Mouse (Mus musculus) kidney, adult 2 months (tissue): ENCODE measurements around the gene Tbc1d10a. TPM values are rescaled to one million over a fixed set of nuclear protein-coding genes. Genes with fewer than 3 reads are reported as not detected.

Experiments
- DNase-seq: peaks from one replicate; pipeline ENCODE4 v3.0.0; 2021
- H3K27ac ChIP-seq: fragments of 200-500 bp; 2 replicates; pipeline ENCODE4 v1.5.1; 2012; ENCODE audit warnings: low read depth, low read length, control low read depth, inconsistent platforms; ENCODE audit not compliant: insufficient read depth
- H3K27me3 ChIP-seq: fragments of 200-500 bp; replicated peaks from 2 replicates; pipeline ENCODE4 v1.6.1; 2012; ENCODE audit warnings: mild to moderate bottlenecking, moderate library complexity, low read length, inconsistent platforms; ENCODE audit not compliant: control insufficient read depth, insufficient read depth
- H3K36me3 ChIP-seq: fragments of 200-500 bp; 2 replicates; pipeline ENCODE4 v1.6.1; 2012; ENCODE audit warnings: mild to moderate bottlenecking, moderate library complexity, low read length, inconsistent platforms; ENCODE audit not compliant: control insufficient read depth, insufficient read depth
- H3K4me1 ChIP-seq: fragments of 200-500 bp; 2 replicates; pipeline ENCODE4 v1.6.1; 2011; ENCODE audit warnings: low read length; ENCODE audit not compliant: control insufficient read depth, insufficient read depth
- H3K4me3 ChIP-seq: fragments of 200-500 bp; 2 replicates; pipeline ENCODE4 v1.5.1; 2011; ENCODE audit warnings: mild to moderate bottlenecking, low read depth, low read length, control low read depth; ENCODE audit not compliant: insufficient read depth
- CTCF ChIP-seq: fragments of 200-500 bp; conservative IDR thresholded peaks from 2 replicates; pipeline ENCODE4 v1.5.1; 2011; ENCODE audit warnings: low read depth, mild to moderate bottlenecking, control low read depth, low read length, moderate library complexity, mixed read lengths; ENCODE audit not compliant: insufficient read depth, insufficient read length
- POLR2A ChIP-seq: fragments of 200-500 bp; IDR thresholded peaks from one replicate; pipeline ENCODE4 v1.6.1; 2011; ENCODE audit warnings: low read depth, low read length, control low read depth
- WGBS: fragments of 180-500 bp; shearing (Covaris S2); methylation state at CpG from one replicate; pipeline ENCODE4 v1.1.7; 2018; 5-methylcytosine and 5-hydroxymethylcytosine counted together
- polyA plus RNA-seq: library from polyadenylated mRNA; depleted of rRNA; stranded (reverse); fragments of >200 nt; gene quantifications from 2 replicates; pipeline ENCODE4 v1.2.3, GENCODE M21; 2012

Gene Tbc1d10a
- polyA plus RNA-seq, 1 experiment, result 91.4 TPM

DNA sequence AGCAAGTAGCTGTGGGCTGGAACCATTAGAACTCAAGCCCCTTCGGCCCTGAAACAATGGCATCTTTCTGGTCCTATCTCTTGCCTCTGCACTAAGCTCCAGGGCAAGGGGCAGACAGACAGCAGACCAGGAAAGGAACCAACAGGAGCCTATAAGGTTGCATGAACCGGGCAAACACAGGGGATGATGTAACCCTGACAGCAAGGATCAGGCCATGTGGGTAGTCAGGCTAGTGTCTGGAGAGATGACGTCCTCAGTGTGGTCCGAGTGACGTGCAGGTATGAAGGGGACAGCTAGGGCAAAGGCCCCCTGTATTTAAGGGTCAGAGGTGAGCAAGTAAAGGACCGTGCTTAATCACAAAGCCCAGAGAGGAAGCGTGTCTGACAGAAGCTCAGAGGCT is 63.7 kb downstream of the Tbc1d10a start:
- WGBS, result 82% methylated on average over 7 of the region's 7 CpGs
- no peaks in the 10 kb centered on the region for H3K36me3 ChIP-seq
- H3K4me3 ChIP-seq, result no peak overlapping the region
- no peak for DNase-seq
- H3K27me3 ChIP-seq, result no peaks in the 10 kb centered on the region
- TF ChIP-seq CTCF, result no peak
- no peak for TF ChIP-seq POLR2A
- no peak overlapping the region for H3K27ac ChIP-seq
- no peaks in the 10 kb centered on the region for H3K4me1 ChIP-seq

DNA sequence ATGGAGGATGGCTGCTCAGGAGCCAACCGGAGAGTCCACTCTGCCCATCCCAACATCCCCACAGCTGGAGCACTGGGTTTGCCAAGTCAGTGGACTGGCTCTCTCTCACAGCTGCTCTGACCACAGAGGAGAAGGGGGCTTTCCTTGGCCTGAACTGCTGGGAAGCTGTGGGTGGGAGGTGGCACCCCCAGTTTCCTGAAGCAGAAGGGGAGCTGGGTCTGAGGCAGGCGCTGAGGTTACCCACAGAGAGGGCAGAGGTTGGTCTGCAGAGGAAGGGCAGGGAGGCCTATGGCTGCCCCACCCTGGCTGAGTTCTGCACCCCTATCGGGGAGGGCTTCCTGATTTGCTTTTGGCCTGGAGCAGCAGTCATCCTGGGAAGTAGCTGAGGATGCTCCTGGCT is 64.8 kb downstream of the Tbc1d10a start:
- Histone ChIP-seq H3K27ac (no peak overlapping the region), H3K36me3 (no peaks in the 10 kb centered on the region), H3K4me1 (no peaks in the 10 kb centered on the region), H3K27me3 (no peaks in the 10 kb centered on the region), H3K4me3 (no peak overlapping the region)
- no peak for DNase-seq
- TF ChIP-seq CTCF (no peak), POLR2A (no peak)
- WGBS, result 74% methylated on average over 3 of the region's 3 CpGs

DNA sequence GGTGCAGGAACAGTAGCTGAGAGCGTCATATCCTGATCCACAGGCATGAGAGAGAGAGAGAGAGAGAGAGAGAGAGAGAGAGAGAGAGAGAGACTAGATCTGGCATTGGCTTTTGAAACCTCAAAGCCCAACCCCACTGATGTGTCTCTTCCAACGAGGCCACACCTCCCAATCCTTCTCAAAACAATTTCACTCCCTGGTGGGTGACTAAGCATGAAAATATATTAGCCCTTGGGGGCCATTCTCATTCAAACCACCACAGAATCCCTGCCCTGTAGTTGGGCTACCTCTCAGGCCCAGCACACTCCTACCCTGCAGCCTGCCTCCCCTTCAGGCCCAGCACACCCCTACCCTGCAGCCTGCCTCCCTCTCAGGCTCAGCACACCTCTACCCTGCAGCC is 66.3 kb downstream of the Tbc1d10a start:
- Histone ChIP-seq H3K27ac (no peak overlapping the region), H3K4me3 (no peak overlapping the region), H3K27me3 (no peaks in the 10 kb centered on the region), H3K36me3 (no peaks in the 10 kb centered on the region), H3K4me1 (0 out of 2 replicates have a peak, but pooled peaks cover 4% of the 10 kb centered on the region)
- 83% methylated on average over 2 of the region's 2 CpGs for WGBS
- no peak for TF ChIP-seq CTCF
- no peak for DNase-seq

DNA sequence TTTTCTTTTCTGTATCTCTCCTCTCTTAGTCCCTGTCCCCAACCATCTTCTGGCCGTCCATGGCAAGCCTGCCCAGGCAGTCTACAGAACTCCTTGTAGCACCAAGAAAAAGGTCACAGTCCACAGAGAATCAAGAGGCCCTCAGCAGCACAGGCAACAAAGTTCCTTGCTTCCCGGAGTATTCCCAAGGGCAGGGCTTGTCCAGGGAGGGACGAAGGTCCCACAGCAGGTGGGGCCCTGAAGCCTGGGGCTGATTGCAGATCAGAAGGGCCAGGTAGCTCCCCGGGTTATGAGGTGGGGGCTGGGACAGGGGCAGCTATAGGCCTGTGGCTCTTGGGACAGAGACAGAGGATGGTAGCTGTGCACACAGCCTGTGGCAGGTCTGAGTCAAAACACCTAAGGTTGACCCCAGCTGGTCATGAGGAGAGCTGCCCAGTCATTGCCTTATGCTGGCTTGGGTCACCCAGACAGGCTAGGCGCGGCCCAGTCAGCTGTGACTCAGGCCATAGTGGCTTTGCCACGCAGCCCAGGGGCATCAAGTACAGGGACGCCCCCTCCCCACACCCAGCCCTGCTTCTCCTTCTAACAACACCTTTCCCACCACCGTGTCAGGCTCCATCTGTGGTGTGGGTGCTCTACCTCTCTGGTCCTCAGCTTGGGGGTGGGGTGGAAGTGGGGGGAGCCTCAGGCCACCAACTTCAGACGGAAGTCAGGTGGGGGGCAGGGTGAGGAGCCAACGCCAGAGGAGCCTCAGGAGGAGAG is 70.4 kb downstream of the Tbc1d10a start, which contains the start of gene Lif:
Gene Lif (plus strand): TSS at position 712 of the 762 bp plus-strand sequence.
- peak; percentile 69 for DNase-seq
- no peaks in the 10 kb centered on the region for H3K36me3 ChIP-seq
- WGBS, result 47% methylated on average over 11 of the region's 11 CpGs
- H3K27ac ChIP-seq, result no peak within 1 kb of the TSS
- peaks cover 6% of the 10 kb centered on the region for H3K4me1 ChIP-seq
- TF ChIP-seq CTCF, result no peak
- no peak for TF ChIP-seq POLR2A
- H3K27me3 ChIP-seq, result no peaks in the 10 kb centered on the region
- no peak within 1 kb of the TSS for H3K4me3 ChIP-seq

DNA sequence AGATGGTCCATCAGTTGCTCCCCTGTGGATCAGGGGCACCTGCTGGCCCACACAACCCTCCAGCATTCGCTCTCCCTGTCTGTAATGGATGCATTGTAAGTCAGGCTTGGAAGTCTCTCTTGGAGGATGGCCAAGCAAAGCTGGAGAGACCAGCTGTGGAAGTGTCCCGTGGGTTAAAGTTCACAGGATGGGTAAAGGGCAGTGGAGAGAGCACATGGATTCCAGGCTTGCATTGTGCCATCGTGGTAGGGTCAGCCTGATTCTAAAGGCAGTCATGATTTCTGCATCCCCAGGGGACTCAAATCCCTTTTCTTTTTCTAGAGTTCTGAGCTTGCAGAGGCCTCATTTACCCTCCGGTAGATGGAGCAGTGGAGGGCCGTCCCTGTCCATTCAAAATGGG is 71.2 kb downstream of the Tbc1d10a start:
- H3K27ac ChIP-seq, result no peak overlapping the region
- H3K27me3 ChIP-seq, result no peaks in the 10 kb centered on the region
- DNase-seq, result peak; percentile 93
- H3K4me3 ChIP-seq, result no peak overlapping the region
- WGBS, result 37% methylated on average over 5 of the region's 5 CpGs
- no peak for TF ChIP-seq POLR2A
- TF ChIP-seq CTCF, result no peak
- H3K4me1 ChIP-seq, result peaks cover 6% of the 10 kb centered on the region
- no peaks in the 10 kb centered on the region for H3K36me3 ChIP-seq

DNA sequence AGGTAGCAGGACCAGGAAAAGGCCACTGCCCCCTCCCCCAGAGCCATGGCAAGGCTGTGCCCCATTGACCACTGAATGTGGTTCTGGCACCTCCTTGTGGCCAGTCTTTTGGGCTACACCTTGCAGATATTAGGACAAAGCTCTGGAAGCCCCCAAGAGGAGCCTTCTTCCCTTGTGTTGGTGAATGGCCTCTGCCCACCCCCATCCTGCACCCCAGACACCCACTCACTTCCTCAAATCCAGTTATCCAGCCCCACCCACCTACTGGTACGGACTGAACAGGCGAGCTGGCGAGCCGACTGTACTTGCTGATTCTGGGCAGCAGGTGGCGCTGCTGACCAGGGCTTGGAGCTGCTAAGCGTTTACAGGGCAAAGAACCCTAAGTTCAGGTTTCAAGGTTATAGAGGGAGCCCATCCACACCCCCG is 72.1 kb downstream of the Tbc1d10a start:
- H3K4me1 ChIP-seq, result peaks cover 12% of the 10 kb centered on the region
- H3K27me3 ChIP-seq, result no peaks in the 10 kb centered on the region
- peak; percentile 84 for DNase-seq
- H3K4me3 ChIP-seq, result no peak overlapping the region
- WGBS, result 0% methylated on average over 7 of the region's 7 CpGs
- H3K27ac ChIP-seq, result no peak overlapping the region
- no peaks in the 10 kb centered on the region for H3K36me3 ChIP-seq
- TF ChIP-seq POLR2A, result no peak
- peak; percentile 89 for TF ChIP-seq CTCF

DNA sequence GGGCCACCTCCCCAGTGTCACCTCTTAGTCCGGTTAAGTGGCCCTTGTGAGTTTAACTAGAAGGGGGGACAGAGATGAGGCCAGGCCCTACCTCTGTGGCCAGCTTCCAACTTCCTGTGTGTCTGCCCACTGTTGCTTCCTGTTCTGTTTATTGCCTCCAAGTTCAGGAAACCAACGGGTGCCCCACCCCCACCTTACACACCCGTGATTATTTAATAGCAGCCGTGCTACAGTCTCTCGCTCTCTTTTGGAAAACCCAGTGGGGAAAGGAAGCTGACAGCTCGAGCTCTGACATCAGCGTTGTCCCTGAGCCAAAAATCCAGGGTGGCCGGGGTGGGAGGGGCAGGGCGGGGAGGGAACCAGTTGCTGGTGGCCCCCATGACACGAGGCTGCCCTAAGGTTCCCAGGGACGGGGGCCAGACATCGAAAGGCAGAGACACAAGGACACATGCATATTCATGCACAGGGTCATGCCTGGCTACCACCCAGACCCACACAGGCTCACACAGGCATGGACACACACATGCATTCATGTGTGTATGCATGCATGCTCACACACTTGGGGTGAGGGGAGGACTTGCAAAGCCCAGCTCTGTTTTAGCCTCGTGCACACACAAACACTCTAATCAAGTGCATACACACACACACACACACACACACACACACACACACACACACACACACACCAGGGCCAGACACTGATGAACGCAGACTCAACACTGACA is 74.0 kb downstream of the Tbc1d10a start:
- peak; percentile 73 for DNase-seq
- H3K4me1 ChIP-seq, result peaks cover 19% of the 10 kb centered on the region
- WGBS, result 15% methylated on average over 14 of the region's 14 CpGs
- no peak for TF ChIP-seq POLR2A
- 0 out of 2 replicates have a peak overlapping the region, but pooled peaks have one; percentile 0 for H3K27ac ChIP-seq
- H3K4me3 ChIP-seq, result no peak overlapping the region
- no peaks in the 10 kb centered on the region for H3K36me3 ChIP-seq
- no peaks in the 10 kb centered on the region for H3K27me3 ChIP-seq
